Mouse (Mus musculus): Measurements from ENCODE around the gene Fance. TPM values are rescaled to one million over a fixed set of nuclear protein-coding genes. Genes with fewer than 3 reads are reported as not detected.

Gene Fance
- total RNA-seq (2014; rRNA removed) (6.6 and 9.1 TPM in 2 replicates), polyA plus RNA-seq (2012; rRNA removed) (6.4 and 6.8 TPM in 2 replicates)

DNA sequence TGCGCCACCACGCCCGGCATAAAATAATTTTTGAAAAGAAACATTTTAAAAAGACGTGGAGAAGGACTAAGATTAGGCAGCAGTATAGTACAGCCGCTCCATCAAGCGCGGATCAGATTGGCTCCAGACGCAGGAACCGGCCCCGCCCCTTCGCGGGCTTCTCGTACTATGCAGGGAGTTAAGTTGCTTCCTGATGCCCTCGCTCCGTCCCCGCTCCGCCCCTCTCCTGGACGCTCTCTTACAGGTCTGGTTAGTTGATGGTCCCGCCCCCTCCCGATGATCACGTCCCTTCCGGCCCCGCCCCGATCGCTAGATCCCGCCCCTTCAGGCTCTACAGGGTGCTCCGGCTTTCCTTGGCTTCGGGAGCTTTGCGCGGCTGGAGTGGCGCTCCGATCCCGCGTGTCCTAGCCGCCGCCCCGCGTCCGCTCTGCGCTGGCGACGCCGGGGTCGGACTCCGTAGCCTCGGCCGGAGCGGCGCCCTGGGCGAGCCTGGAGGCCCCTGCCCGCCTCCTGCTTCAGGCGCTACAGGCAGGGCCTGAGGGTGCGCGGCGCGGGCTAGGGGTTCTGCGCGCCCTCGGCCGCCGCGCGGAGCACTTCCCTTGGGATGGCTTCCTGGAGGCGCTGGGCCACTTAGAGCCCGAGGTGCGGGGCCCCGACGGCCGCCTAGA, at the start of gene Fance:
Fance (plus strand) TSS at position 308 of the 668 bp plus-strand sequence.
- no peaks in the 10 kb centered on the region for H3K27me3 ChIP-seq (ENCODE audit: control insufficient read depth, insufficient read depth, low read length)
- peak within 1 kb of the TSS; percentile 59 for H3K27ac ChIP-seq (replicated peaks; ENCODE audit: insufficient read depth, low read depth, low read length)

DNA sequence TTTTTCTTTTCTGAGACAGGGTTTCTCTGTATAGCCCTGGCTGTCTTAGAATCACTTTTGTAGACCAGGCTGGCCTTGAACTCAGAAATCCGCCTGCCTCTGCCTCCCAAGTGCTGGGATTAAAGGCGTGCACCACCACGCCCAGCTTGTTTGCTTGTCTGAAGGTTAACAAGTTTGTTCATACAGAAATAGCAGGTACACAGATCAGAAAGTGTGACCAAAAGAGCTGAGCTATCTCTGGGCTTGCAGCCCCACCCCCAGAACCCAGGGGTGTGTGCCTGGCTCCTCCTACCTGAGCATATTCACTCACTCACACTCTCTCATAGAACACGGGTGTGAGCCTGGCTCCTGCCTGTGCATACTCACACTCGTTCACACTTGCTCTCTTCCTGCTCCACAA, 46.1 kb upstream of the Fance start:
- Histone ChIP-seq H3K36me3 (ENCODE audit: control insufficient read depth, insufficient read depth, low read length) (no peaks in the 10 kb centered on the region), H3K4me1 (ENCODE audit: control insufficient read depth, insufficient read depth, low read length) (no peaks in the 10 kb centered on the region), H3K4me3 (ENCODE audit: insufficient read depth, low read depth, low read length) (no peak overlapping the region), H3K27ac (replicated peaks; ENCODE audit: insufficient read depth, low read depth, low read length) (no peak overlapping the region), H3K27me3 (ENCODE audit: control insufficient read depth, insufficient read depth, low read length) (no peaks in the 10 kb centered on the region), H3K79me2 (ENCODE audit: control insufficient read depth, insufficient read depth, low read length) (peaks cover 35% of the 10 kb centered on the region), H3K9ac (ENCODE audit: low read depth, low read length) (no peak overlapping the region)
- DNase-seq (ENCODE audit: extremely low read depth, low read depth, low spot score), result no peak
- TF ChIP-seq POLR2A (IDR thresholded peaks at IDR 0.05; ENCODE audit: extremely low read depth, insufficient read depth, low read length), result no peak
- no peak for TF ChIP-seq CTCF (IDR thresholded peaks at IDR 0.05; ENCODE audit: low read depth, low read length)
- WGBS, result 72% methylated on average over 5 of the region's 5 CpGs

More for the DNA sequence above, at the start of gene Fance:
- Histone ChIP-seq H3K9ac (ENCODE audit: low read depth, low read length) (peak within 1 kb of the TSS; percentile 90), H3K79me2 (ENCODE audit: control insufficient read depth, insufficient read depth, low read length) (0 out of 2 replicates have a peak, but pooled peaks cover 3% of the 10 kb centered on the region), H3K4me3 (ENCODE audit: insufficient read depth, low read depth, low read length) (peak within 1 kb of the TSS; percentile 74), H3K4me1 (ENCODE audit: control insufficient read depth, insufficient read depth, low read length) (peaks cover 4% of the 10 kb centered on the region), H3K36me3 (ENCODE audit: control insufficient read depth, insufficient read depth, low read length) (no peaks in the 10 kb centered on the region)
- under 1% methylated on average over 67 of the region's 69 CpGs for WGBS
- TF ChIP-seq CTCF (IDR thresholded peaks at IDR 0.05; ENCODE audit: low read depth, low read length) (no peak), POLR2A (IDR thresholded peaks at IDR 0.05; ENCODE audit: extremely low read depth, insufficient read depth, low read length) (peak; percentile 88)
- peak; percentile 96 for DNase-seq (ENCODE audit: extremely low read depth, low read depth, low spot score)

DNA sequence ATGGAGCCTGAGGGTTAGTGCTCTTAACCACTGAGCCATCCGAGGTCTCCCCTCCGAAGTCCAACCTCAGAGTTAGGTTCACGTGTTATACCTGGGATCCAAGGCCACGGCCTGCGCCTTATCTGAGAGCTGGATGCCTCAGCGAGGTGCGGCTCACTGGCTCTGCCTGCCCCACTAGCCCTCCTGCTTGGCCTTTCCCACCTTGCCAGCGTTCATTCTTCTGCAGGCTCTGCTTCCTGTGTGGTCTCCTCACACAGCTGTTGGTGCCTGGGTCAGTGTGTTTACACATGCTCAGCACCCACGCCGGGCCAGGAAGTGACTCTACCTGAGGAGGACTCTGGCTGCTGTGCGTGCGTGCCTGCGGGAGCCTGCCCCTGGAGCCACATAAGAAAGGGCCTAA, 43.2 kb upstream of the Fance start:
- 0 out of 2 replicates have a peak, but pooled peaks cover 2% of the 10 kb centered on the region for H3K4me1 ChIP-seq (ENCODE audit: control insufficient read depth, insufficient read depth, low read length)

DNA sequence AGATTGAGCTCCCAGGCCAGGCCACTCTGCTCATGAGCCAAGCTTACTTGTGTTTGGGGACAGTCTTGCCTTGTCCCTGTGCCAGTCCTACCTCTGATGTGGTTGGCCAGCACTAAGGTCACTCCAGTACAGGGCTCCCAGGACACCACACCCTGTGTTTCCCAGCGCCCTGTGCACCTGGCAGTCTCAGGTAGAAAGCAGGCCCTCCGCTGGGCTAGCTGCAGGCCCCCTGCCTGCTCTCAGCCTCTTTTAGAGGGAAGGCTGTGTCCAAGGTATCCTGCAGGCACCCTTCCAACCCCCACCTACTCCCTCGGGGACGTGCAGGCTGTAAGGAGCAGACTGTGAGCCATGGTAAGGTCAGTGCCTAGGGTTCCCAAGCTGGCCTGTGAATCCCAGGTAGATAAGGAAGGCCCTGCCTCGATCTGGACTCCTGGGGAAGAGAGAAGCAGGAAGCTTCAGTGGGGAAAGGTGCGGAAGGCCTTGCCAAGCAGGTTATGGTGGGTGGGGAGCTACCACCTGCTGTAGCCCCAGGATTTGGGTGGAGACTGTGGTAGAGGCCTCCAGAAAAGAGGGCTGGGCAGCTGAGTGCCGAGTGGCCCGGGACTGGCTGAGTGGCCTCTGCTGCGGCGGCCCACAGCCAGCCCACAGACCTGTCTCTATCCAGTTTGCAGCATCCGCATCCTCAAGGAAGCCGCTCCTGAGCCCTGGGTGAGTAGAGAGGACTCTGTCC, 41.6 kb upstream of the Fance start:
- 67% methylated on average over 12 of the region's 12 CpGs for WGBS
- DNase-seq (ENCODE audit: extremely low read depth, low read depth, low spot score), result peak; percentile 81
- H3K4me1 ChIP-seq (ENCODE audit: control insufficient read depth, insufficient read depth, low read length), result 0 out of 2 replicates have a peak, but pooled peaks cover 2% of the 10 kb centered on the region
- H3K4me3 ChIP-seq (ENCODE audit: insufficient read depth, low read depth, low read length), result no peak overlapping the region
- peaks cover 34% of the 10 kb centered on the region for H3K79me2 ChIP-seq (ENCODE audit: control insufficient read depth, insufficient read depth, low read length)
- TF ChIP-seq CTCF (IDR thresholded peaks at IDR 0.05; ENCODE audit: low read depth, low read length), result no peak
- H3K36me3 ChIP-seq (ENCODE audit: control insufficient read depth, insufficient read depth, low read length), result no peaks in the 10 kb centered on the region
- no peaks in the 10 kb centered on the region for H3K27me3 ChIP-seq (ENCODE audit: control insufficient read depth, insufficient read depth, low read length)
- H3K27ac ChIP-seq (replicated peaks; ENCODE audit: insufficient read depth, low read depth, low read length), result no peak overlapping the region
- H3K9ac ChIP-seq (ENCODE audit: low read depth, low read length), result no peak overlapping the region

More for the DNA sequence above, 43.2 kb upstream of the Fance start:
- Histone ChIP-seq H3K27me3 (ENCODE audit: control insufficient read depth, insufficient read depth, low read length) (no peaks in the 10 kb centered on the region), H3K27ac (replicated peaks; ENCODE audit: insufficient read depth, low read depth, low read length) (no peak overlapping the region), H3K79me2 (ENCODE audit: control insufficient read depth, insufficient read depth, low read length) (peaks cover 41% of the 10 kb centered on the region), H3K4me3 (ENCODE audit: insufficient read depth, low read depth, low read length) (no peak overlapping the region), H3K36me3 (ENCODE audit: control insufficient read depth, insufficient read depth, low read length) (no peaks in the 10 kb centered on the region), H3K9ac (ENCODE audit: low read depth, low read length) (no peak overlapping the region)
- DNase-seq (ENCODE audit: extremely low read depth, low read depth, low spot score), result no peak
- no peak for TF ChIP-seq POLR2A (IDR thresholded peaks at IDR 0.05; ENCODE audit: extremely low read depth, insufficient read depth, low read length)
- TF ChIP-seq CTCF (IDR thresholded peaks at IDR 0.05; ENCODE audit: low read depth, low read length), result no peak
- 68% methylated on average over 13 of the region's 13 CpGs for WGBS

DNA sequence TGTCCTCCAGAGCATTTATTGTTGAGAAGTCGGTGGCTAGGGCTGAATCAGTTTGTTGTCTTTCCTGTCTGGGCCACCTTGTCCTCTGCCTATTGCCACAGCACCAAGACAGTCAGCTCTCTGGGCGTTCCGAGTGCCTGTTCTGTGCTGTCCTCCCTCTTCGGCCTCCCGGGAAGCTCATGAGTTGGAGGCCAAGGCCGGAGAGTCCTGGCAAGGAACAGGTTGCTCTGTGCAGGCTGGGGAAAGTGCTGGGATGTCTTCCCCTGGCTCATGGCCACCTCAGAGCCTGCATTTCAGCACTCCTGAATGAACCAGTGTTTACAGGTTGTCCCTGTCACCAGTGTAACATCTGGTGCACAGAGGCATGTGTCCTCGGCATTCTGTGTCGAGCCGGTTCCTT, 41.0 kb upstream of the Fance start:
- no peak for DNase-seq (ENCODE audit: extremely low read depth, low read depth, low spot score)
- TF ChIP-seq CTCF (IDR thresholded peaks at IDR 0.05; ENCODE audit: low read depth, low read length) (no peak), POLR2A (IDR thresholded peaks at IDR 0.05; ENCODE audit: extremely low read depth, insufficient read depth, low read length) (no peak)
- H3K27me3 ChIP-seq (ENCODE audit: control insufficient read depth, insufficient read depth, low read length), result no peaks in the 10 kb centered on the region
- 60% methylated on average over 9 of the region's 9 CpGs for WGBS
- H3K4me1 ChIP-seq (ENCODE audit: control insufficient read depth, insufficient read depth, low read length), result peaks cover 4% of the 10 kb centered on the region
- no peak overlapping the region for H3K27ac ChIP-seq (replicated peaks; ENCODE audit: insufficient read depth, low read depth, low read length)
- H3K4me3 ChIP-seq (ENCODE audit: insufficient read depth, low read depth, low read length), result no peak overlapping the region
- H3K36me3 ChIP-seq (ENCODE audit: control insufficient read depth, insufficient read depth, low read length), result no peaks in the 10 kb centered on the region
- H3K79me2 ChIP-seq (ENCODE audit: control insufficient read depth, insufficient read depth, low read length), result peaks cover 33% of the 10 kb centered on the region
- H3K9ac ChIP-seq (ENCODE audit: low read depth, low read length), result no peak overlapping the region

Measured in liver, adult 2 months (tissue).